Mouse (Mus musculus) neural tube, embryonic 14.5 days (tissue): ENCODE results near the gene AI597479. TPM values are rescaled to one million over a fixed set of nuclear protein-coding genes. Genes with fewer than 3 reads are reported as not detected.
"Not testable (repeated sequence)": the region's sequence is repeated elsewhere in the genome, so short reads cannot be mapped to it uniquely, and the experiment has no call there.

Experiments
- ATAC-seq: fragments of 200-750 bp; cut with Nextera tagmentation; 2 replicates; pipeline ENCODE4 v1.8.0; 2017; ENCODE audit warnings: low read depth, mild to moderate bottlenecking, moderate TSS enrichment, moderate library complexity
- H3K27ac ChIP-seq: fragments of 300-500 bp; sonication (generic); 2 replicates; pipeline ENCODE4 v1.5.1; 2014; ENCODE audit warnings: low read depth, mild to moderate bottlenecking, control low read depth, low read length, moderate library complexity, mixed read lengths
- H3K27me3 ChIP-seq: fragments of 300-500 bp; sonication (generic); 2 replicates; pipeline ENCODE4 v1.6.1; 2014; ENCODE audit warnings: low read length; ENCODE audit not compliant: control insufficient read depth, insufficient read depth
- H3K36me3 ChIP-seq: fragments of 300-500 bp; sonication (generic); 2 replicates; pipeline ENCODE4 v1.6.1; 2014; ENCODE audit warnings: low read length, mixed read lengths; ENCODE audit not compliant: control insufficient read depth, insufficient read depth
- H3K4me1 ChIP-seq: fragments of 300-500 bp; sonication (generic); 2 replicates; pipeline ENCODE4 v1.6.1; 2014; ENCODE audit warnings: low read length; ENCODE audit not compliant: control insufficient read depth, insufficient read depth
- H3K4me2 ChIP-seq: fragments of 300-500 bp; sonication (generic); 2 replicates; pipeline ENCODE4 v1.6.1; 2014; ENCODE audit warnings: mild to moderate bottlenecking, low read depth, low read length, control low read depth
- H3K4me3 ChIP-seq: fragments of 300-500 bp; sonication (generic); 2 replicates; pipeline ENCODE4 v1.5.1; 2014; ENCODE audit warnings: low read depth, low read length, control low read depth, mixed read lengths
- H3K9ac ChIP-seq: fragments of 300-500 bp; sonication (generic); replicated peaks from 2 replicates; pipeline ENCODE4 v1.6.1; 2014; ENCODE audit warnings: low read depth, mild to moderate bottlenecking, control low read depth, low read length, mixed read lengths
- H3K9me3 ChIP-seq: fragments of 300-500 bp; sonication (generic); 2 replicates; pipeline ENCODE4 v1.6.1; 2016; ENCODE audit warnings: low read length; ENCODE audit not compliant: control insufficient read depth
- WGBS: fragments of 180-500 bp; shearing (Covaris S2); extraction: QIAGEN DNeasy Blood & Tissue Kit; methylation state at CpG from one replicate; pipeline ENCODE4 v1.1.7; 2014; 5-methylcytosine and 5-hydroxymethylcytosine counted together
- polyA plus RNA-seq: library from polyadenylated mRNA; unstranded; fragments of >200 nt; fragmentation: Nextera tagmentation; extraction: Ambion mirVana; gene quantifications from 2 replicates; pipeline ENCODE4 v1.2.1, GENCODE M21; 2014

Gene AI597479
- polyA plus RNA-seq, 1 experiment from 2014 or later, result 43.4 TPM

- Histone ChIP-seq H3K4me2 (no peak overlapping the region), H3K4me1 (no peaks in the 10 kb centered on the region), H3K36me3 (0 out of 2 replicates have a peak, but pooled peaks cover 12% of the 10 kb centered on the region), H3K27ac (no peak overlapping the region), H3K9ac (no peak overlapping the region), H3K9me3 (no peaks in the 10 kb centered on the region), H3K4me3 (no peak overlapping the region), H3K27me3 (no peaks in the 10 kb centered on the region)
- ATAC-seq, result no peak
- 97% methylated on average over 8 of the region's 8 CpGs for WGBS
These were observed 18.9 kb downstream of the AI597479 start for GRCm38 (mm10) chr1:43117435-43117834.

DNA sequence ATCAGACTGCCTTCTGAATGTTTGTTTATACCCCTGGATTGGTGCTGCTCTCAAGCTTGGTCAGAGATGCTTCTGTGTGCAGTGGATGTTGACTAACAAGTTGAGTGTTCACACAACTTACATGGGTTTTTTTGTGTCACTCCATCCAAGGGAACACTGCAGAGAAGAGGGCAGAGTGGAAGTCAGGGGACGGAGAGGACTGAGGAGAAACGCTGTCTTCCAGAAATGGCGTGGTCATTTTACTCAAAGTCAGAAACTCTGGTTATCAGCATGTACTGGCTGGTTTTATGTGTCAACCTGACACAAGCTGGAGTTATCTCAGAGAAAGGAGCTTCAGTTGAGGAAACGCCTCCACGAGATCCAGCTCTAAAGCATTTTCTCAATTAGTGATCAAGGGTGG is 22.4 kb downstream of the AI597479 start:
- H3K4me1 ChIP-seq, result no peaks in the 10 kb centered on the region
- H3K27me3 ChIP-seq, result no peaks in the 10 kb centered on the region
- no peak overlapping the region for H3K4me3 ChIP-seq
- WGBS, result 97% methylated on average over 5 of the region's 5 CpGs
- H3K4me2 ChIP-seq, result no peak overlapping the region
- H3K27ac ChIP-seq, result no peak overlapping the region
- peaks cover 3% of the 10 kb centered on the region; the same call in 1 of the 2 replicates for H3K36me3 ChIP-seq
- H3K9ac ChIP-seq, result no peak overlapping the region
- H3K9me3 ChIP-seq, result no peaks in the 10 kb centered on the region
- ATAC-seq, result no peak

- Histone ChIP-seq H3K4me2 (no peak overlapping the region), H3K9me3 (no peaks in the 10 kb centered on the region), H3K27me3 (no peaks in the 10 kb centered on the region), H3K27ac (no peak overlapping the region), H3K4me3 (no peak overlapping the region), H3K36me3 (peaks cover 3% of the 10 kb centered on the region; the same call in 1 of the 2 replicates), H3K4me1 (no peaks in the 10 kb centered on the region), H3K9ac (no peak overlapping the region)
- WGBS, result 95% methylated on average over 2 of the region's 2 CpGs
- ATAC-seq, result no peak
These were observed 24.1 kb downstream of the AI597479 start for GRCm38 (mm10) chr1:43122616-43123015.

DNA sequence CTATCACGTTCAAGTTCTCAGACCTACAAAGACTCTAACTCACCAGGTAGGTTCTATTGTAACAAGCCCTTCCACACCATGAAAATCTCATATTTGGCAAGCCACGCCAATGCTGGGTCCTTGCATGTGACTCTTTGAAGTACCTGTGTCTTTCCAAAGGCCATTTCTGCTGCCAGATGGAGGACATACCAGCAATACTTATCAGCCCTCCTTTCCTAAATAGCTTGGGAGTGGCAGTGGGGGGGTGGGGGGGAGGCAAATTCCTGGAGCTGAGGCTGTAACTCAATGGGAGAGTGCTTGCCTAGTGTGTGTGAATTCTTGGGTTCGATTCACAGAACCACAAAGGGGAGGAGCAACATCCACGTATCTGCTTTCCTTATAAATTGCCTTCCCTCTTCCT is 26.2 kb downstream of the AI597479 start:
- WGBS, result 83% methylated on average over 4 of the region's 4 CpGs

GRCm38 (mm10) chr1:43127196-43127595 is 28.7 kb downstream of the AI597479 start:
- H3K36me3 ChIP-seq, result peaks cover 3% of the 10 kb centered on the region; the same call in 1 of the 2 replicates
- no peak for ATAC-seq
- no peaks in the 10 kb centered on the region for H3K4me1 ChIP-seq
- H3K9ac ChIP-seq, result no peak overlapping the region
- H3K9me3 ChIP-seq, result no peaks in the 10 kb centered on the region
- H3K4me2 ChIP-seq, result no peak overlapping the region
- no peak overlapping the region for H3K27ac ChIP-seq
- no peaks in the 10 kb centered on the region for H3K27me3 ChIP-seq
- H3K4me3 ChIP-seq, result no peak overlapping the region

More for the DNA sequence above, 26.2 kb downstream of the AI597479 start:
- H3K36me3 ChIP-seq, result peaks cover 3% of the 10 kb centered on the region; the same call in 1 of the 2 replicates
- H3K4me1 ChIP-seq, result no peaks in the 10 kb centered on the region
- H3K27ac ChIP-seq, result no peak overlapping the region
- H3K4me3 ChIP-seq, result no peak overlapping the region
- no peak overlapping the region for H3K4me2 ChIP-seq
- ATAC-seq, result no peak
- H3K9ac ChIP-seq, result no peak overlapping the region
- no peaks in the 10 kb centered on the region for H3K9me3 ChIP-seq
- H3K27me3 ChIP-seq, result no peaks in the 10 kb centered on the region

DNA sequence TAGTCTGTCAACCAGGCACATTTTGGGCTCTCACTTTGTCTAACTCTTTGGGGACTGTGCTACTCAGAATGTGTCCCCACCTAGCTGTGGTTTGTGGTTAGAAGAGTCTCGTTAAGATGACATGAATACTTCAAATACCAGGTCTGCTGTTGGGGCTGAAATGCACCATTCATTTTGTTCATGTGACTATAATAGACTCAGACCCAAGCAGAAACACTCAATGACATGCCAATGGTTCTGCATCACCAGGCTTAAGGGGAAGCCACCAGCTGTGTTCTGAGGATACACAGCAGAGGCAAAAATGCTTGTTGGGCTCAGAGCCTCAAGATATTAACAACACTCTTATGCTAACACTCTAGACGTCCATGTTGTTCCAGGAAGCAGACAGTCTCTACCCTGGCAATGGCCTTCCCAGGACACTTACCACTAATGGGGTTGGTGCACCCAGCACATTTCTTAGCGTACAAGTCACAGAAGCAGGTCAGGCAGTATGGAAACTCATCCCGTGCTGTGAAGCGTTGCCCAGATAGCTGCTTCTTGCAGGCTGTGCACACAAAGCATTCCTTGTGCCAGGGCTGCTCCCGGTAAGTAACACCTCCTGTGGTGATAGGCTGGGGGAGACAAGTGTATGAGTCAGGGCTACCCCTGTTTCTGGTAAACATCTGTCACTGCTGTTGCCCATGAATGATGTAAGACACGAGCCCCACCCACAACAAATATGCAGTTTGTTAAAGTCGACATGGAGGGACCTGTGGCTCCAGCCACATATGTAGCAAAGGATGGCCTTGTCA is 29.5 kb downstream of the AI597479 start:
- WGBS, result 77% methylated on average over 8 of the region's 8 CpGs
- H3K4me2 ChIP-seq, result no peak overlapping the region
- ATAC-seq, result no peak
- no peaks in the 10 kb centered on the region for H3K4me1 ChIP-seq
- no peak overlapping the region for H3K9ac ChIP-seq
- H3K27me3 ChIP-seq, result no peaks in the 10 kb centered on the region
- H3K27ac ChIP-seq, result no peak overlapping the region
- H3K4me3 ChIP-seq, result no peak overlapping the region
- H3K9me3 ChIP-seq, result no peaks in the 10 kb centered on the region
- H3K36me3 ChIP-seq, result no peaks in the 10 kb centered on the region; the same call in 1 of the 2 replicates

DNA sequence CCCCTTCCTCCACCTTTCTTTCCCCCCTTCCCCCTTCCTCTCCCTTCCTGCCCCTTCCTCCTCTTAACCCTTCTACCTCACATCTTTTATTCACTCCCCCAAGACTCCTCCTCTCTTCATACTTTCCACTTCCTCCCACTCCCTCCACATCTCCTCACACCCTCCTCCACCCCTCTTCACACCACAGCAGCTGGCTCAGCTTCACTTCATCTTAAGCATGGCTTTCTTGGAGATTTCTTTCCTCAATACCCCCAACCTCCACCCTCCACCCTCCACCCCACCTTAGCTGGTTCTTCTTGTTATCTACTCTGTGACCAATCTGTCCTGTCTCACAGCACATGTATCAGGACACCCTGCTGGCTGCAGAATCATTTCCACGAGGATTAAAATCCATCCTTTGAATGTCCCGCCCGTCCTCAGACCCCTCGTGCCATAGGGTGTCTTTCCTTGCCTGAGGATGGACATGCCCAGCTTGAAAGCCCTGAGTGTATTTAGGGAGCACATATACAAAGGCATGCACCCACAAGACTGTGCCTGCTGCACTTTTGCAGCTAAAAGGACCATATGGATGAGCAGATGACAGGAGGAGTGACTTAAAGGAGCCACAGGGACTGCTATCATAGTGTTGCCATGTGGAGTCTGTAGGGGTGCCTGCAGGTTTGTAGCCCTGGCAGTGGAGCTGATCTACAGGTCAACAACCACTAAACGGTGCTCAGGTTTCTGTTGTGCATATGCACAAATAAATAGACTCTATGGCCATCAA is 31.9 kb downstream of the AI597479 start:
- no peak overlapping the region for H3K4me3 ChIP-seq
- no peaks in the 10 kb centered on the region for H3K4me1 ChIP-seq
- no peaks in the 10 kb centered on the region for H3K27me3 ChIP-seq
- H3K27ac ChIP-seq, result no peak overlapping the region
- H3K4me2 ChIP-seq, result no peak overlapping the region
- no peaks in the 10 kb centered on the region for H3K9me3 ChIP-seq
- no peak overlapping the region for H3K9ac ChIP-seq
- H3K36me3 ChIP-seq, result no peaks in the 10 kb centered on the region
- ATAC-seq, result no peak
- WGBS, result 84% methylated on average over 5 of the region's 5 CpGs

DNA sequence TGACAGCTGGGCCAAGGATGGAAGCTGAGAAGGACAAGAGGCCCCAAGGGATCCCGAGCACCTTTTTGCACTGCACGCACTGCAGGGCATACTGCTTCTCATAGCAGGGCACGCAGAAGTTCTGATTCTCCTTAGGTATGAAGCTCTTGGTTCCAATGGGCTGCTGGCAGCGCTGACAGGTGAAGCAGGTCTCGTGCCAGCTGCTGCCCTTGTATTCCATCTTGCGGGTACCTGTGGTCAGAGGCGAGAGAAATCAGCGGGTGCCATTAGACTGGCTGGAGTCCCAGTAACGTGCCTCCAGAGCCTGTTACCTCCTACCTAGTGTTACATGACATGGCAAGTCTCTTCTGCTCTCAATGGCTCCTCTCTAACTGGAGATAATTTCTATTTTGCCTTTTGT is 33.1 kb downstream of the AI597479 start:
- Histone ChIP-seq H3K4me3 (no peak overlapping the region), H3K27ac (no peak overlapping the region), H3K27me3 (no peaks in the 10 kb centered on the region), H3K4me1 (no peaks in the 10 kb centered on the region), H3K9ac (no peak overlapping the region), H3K4me2 (no peak overlapping the region), H3K9me3 (no peaks in the 10 kb centered on the region), H3K36me3 (no peaks in the 10 kb centered on the region)
- no peak for ATAC-seq
- 92% methylated on average over 9 of the region's 9 CpGs for WGBS

DNA sequence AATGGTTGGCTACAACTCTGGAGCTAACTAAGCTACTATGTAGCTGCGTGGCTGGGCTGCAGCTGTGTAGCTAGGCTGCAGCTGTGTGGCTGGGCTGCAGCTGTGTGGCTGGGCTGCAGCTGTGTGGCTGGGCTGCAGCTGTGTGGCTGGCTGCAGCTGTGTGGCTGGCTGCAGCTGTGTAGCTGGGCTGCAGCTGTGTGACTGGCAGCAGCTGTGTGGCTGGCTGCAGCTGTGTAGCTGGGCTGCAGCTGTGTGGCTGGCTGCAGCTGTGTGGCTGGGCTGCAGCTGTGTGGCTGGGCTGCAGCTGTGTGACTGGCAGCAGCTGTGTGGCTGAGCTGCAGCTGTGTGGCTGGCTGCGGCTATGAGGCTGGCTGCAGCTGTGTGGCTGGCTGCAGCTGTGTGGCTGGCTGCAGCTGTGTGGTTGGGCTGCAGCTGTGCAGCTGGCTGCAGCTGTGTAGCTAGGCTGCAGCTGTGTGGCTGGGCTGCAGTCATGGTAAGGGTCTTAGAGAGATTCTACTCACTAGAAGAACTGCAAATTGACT is 38.0 kb downstream of the AI597479 start:
- 70% methylated on average over 2 of the region's 2 CpGs for WGBS
- not testable (repeated sequence) for H3K36me3 ChIP-seq, ATAC-seq, H3K4me3 ChIP-seq, H3K4me2 ChIP-seq, H3K27ac ChIP-seq, H3K9ac ChIP-seq, H3K27me3 ChIP-seq, H3K4me1 ChIP-seq, H3K9me3 ChIP-seq
